Mouse (Mus musculus): Measurements from ENCODE around the gene Got1.

The Got1 gene

GRCm38 (mm10) chr19:43524187-43525103, at the start of gene Got1:
TSS of gene Got1 (minus strand) at chr19:43524605.
- peak; percentile 95 for DNase-seq

- peak; percentile 84 for DNase-seq
These were observed 46.7 kb upstream of the Got1 start for GRCm38 (mm10) chr19:43570831-43571790.

- DNase-seq: no peak
These were observed 44.7 kb upstream of the Got1 start for GRCm38 (mm10) chr19:43569133-43569532.

- no peak for DNase-seq
These were observed 43.9 kb upstream of the Got1 start for GRCm38 (mm10) chr19:43568298-43568697.

GRCm38 (mm10) chr19:43563166-43563565, 38.8 kb upstream of the Got1 start:
- DNase-seq: peak; percentile 63

GRCm38 (mm10) chr19:43561841-43562240, 37.4 kb upstream of the Got1 start:
- no peak for DNase-seq

- DNase-seq: no peak
These were observed 35.8 kb upstream of the Got1 start for GRCm38 (mm10) chr19:43560244-43560643.

GRCm38 (mm10) chr19:43551493-43551890, 27.1 kb upstream of the Got1 start:
- DNase-seq: peak; percentile 17

- peak; percentile 13 for DNase-seq
These were observed 26.5 kb upstream of the Got1 start for GRCm38 (mm10) chr19:43550706-43551492.

- DNase-seq: no peak
These were observed 23.7 kb upstream of the Got1 start for GRCm38 (mm10) chr19:43548060-43548459.

- DNase-seq: no peak
These were observed 22.1 kb upstream of the Got1 start for GRCm38 (mm10) chr19:43546337-43547117.

GRCm38 (mm10) chr19:43535372-43535771, 11.0 kb upstream of the Got1 start:
- DNase-seq: no peak

GRCm38 (mm10) chr19:43530921-43531320, 6.5 kb upstream of the Got1 start:
- DNase-seq: no peak

- DNase-seq: peak; percentile 84
These were observed 5.9 kb upstream of the Got1 start for GRCm38 (mm10) chr19:43530197-43530770.

- no peak for DNase-seq
These were observed 3.7 kb upstream of the Got1 start for GRCm38 (mm10) chr19:43528056-43528587.

GRCm38 (mm10) chr19:43527131-43527530, 2.7 kb upstream of the Got1 start:
- peak; percentile 45 for DNase-seq

- no peak for DNase-seq
These were observed 1.6 kb upstream of the Got1 start for GRCm38 (mm10) chr19:43526025-43526424.

- no peak for DNase-seq
These were observed 1.2 kb upstream of the Got1 start for GRCm38 (mm10) chr19:43525566-43525965.

GRCm38 (mm10) chr19:43525104-43525482, 688 bp upstream of the Got1 start:
- DNase-seq: peak; percentile 63

GRCm38 (mm10) chr19:43523551-43523950, 854 bp downstream of the Got1 start:
- DNase-seq: peak; percentile 26

- DNase-seq: no peak
These were observed 2.4 kb downstream of the Got1 start for GRCm38 (mm10) chr19:43521996-43522395.
